Mouse (Mus musculus): ENCODE measurements around the gene Slc7a1.

- TF ChIP-seq HCFC1 (IDR thresholded peaks at IDR 0.05; ENCODE audit: low read depth, low read length) (no peak), GABPA (IDR thresholded peaks at IDR 0.05; ENCODE audit: low read depth, low read length) (no peak), CTCF (IDR thresholded peaks at IDR 0.05 in 2 of 3, conservative IDR thresholded peaks at IDR 0.05 in 1 of 3; ENCODE audit: control insufficient read depth in 1 of 3, insufficient read depth in 1 of 3, low read depth in 2 of 3, low read length in 3 of 3, poor library complexity in 1 of 3, severe bottlenecking in 1 of 3) (no peak), POLR2A (IDR thresholded peaks at IDR 0.05; ENCODE audit: control insufficient read depth in 1 of 2, insufficient read depth in 1 of 2, low read depth in 1 of 2, low read length in 2 of 2, poor library complexity in 1 of 2) (no peak), ZKSCAN1 (IDR thresholded peaks at IDR 0.05; ENCODE audit: low read depth, low read length) (no peak), EP300 (IDR thresholded peaks at IDR 0.05; ENCODE audit: low read depth in 1 of 2, low read length in 2 of 2) (no peak), USF1 (IDR thresholded peaks at IDR 0.05; ENCODE audit: low read depth, low read length) (no peak), NRF1 (IDR thresholded peaks at IDR 0.05; ENCODE audit: insufficient read depth, low read depth, low read length, poor library complexity, severe bottlenecking) (no peak), RAD21 (IDR thresholded peaks at IDR 0.05; ENCODE audit: low read depth, low read length) (no peak), JUND (IDR thresholded peaks at IDR 0.05; ENCODE audit: low read depth, low read length) (no peak)
Measured at GRCm38 (mm10) chr5:148353429-148353828, 46.3 kb downstream of the Slc7a1 start.

All from MEL (cell line).